21 mouse cellular contexts compared by ENCODE assay signal in the genomic region with DNA sequence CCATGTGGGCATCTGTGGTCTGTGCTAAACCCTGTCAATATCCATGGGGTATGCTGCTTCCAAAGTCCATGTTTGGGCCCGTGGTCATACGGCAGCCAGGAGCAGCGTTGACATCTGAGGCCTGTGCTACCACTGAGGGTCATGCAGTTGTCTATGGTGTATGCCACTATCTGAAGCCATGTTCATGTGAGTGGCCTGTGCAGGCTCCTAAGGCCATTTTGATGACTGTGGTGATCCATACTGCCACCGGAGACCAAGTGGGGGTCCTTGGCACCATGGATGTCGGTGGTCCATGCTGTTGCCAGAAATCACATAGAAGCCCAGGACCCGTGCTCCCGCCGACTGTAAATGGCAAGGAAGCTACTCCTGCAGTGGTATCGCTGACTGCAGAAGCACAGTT. TPM values are rescaled to one million over a fixed set of nuclear protein-coding genes. Genes with fewer than 3 reads are reported as not detected.
"Had no signal": no experiment of that assay in that cellular context is flagged by ENCODE, and none has a peak within 500 bp of the region (broad histone marks: within the 10 kb centered on the region; RNA-seq: fewer than 3 reads in every experiment).

No protein-coding gene starts in this region.

- H3K4me2 ChIP-seq: liver, embryonic 15.5 days; lung, embryonic 14.5 days; midbrain, embryonic 13.5 days; neural tube, embryonic 13.5 days; neural tube, embryonic 15.5 days had no signal

- H3K9me3 ChIP-seq: liver, embryonic 15.5 days; midbrain, embryonic 10.5 days; midbrain, embryonic 13.5 days; neural tube, embryonic 13.5 days; neural tube, embryonic 15.5 days had no signal

- H3K27ac ChIP-seq: liver, embryonic 15.5 days; midbrain, embryonic 10.5 days; midbrain, embryonic 13.5 days; neural tube, embryonic 13.5 days; neural tube, embryonic 15.5 days had no signal

- H3K27me3 ChIP-seq: liver, embryonic 15.5 days; neural tube, embryonic 13.5 days; neural tube, embryonic 15.5 days had no signal

- DNase-seq: lung, adult 18-20 months; lung, embryonic 14.5 days; lung, postnatal 10 days; lung, postnatal 4 days; retina, postnatal 1 day; right cerebral cortex, adult 18-20 months; right cerebral cortex, postnatal 25 days; right cerebral cortex, postnatal 4 days; spleen, adult 18-20 months; thymus, adult 18-20 months; thymus, postnatal 14 days; thymus, postnatal 36 days had no signal

- H3K4me3 ChIP-seq: liver, embryonic 15.5 days; midbrain, embryonic 10.5 days; midbrain, embryonic 13.5 days; myocyte; neural tube, embryonic 13.5 days; neural tube, embryonic 15.5 days had no signal

- ATAC-seq: midbrain, embryonic 13.5 days; midbrain, embryonic 16.5 days had no signal

- H3K9ac ChIP-seq: liver, embryonic 15.5 days; lung, embryonic 14.5 days; midbrain, embryonic 13.5 days; neural tube, embryonic 13.5 days; neural tube, embryonic 15.5 days had no signal

- H3K36me3 ChIP-seq: liver, embryonic 15.5 days; midbrain, embryonic 10.5 days; midbrain, embryonic 13.5 days; neural tube, embryonic 13.5 days; neural tube, embryonic 15.5 days had no signal

RNA-seq across cellular contexts. Expression of gene Cby3, which starts 13.3 kb away (rescaled TPM):
- polyA plus RNA-seq: liver, embryonic 15.5 days; myocyte; neural tube, embryonic 11.5 days; thymus, postnatal 0 days had no signal
